Mouse (Mus musculus) liver, postnatal 0 days (tissue): Measurements from ENCODE around the gene Tmem240. TPM values are rescaled to one million over a fixed set of nuclear protein-coding genes. Genes with fewer than 3 reads are reported as not detected.

ENCODE experiments used
- ATAC-seq: fragments of 200-750 bp; cut with Nextera tagmentation; 2 replicates; pipeline ENCODE4 v1.8.0; 2017; ENCODE audit warnings: mild to moderate bottlenecking, moderate library complexity
- DNase-seq: peaks from one replicate; pipeline ENCODE4 v3.0.0-alpha.2; 2016
- H3K27ac ChIP-seq: fragments of 300-500 bp; sonication (generic); 2 replicates; pipeline ENCODE4 v1.5.1; 2014; ENCODE audit warnings: antibody characterized with exemption, moderate library complexity, mild to moderate bottlenecking, low read depth
- H3K27me3 ChIP-seq: fragments of 300-500 bp; sonication (generic); 2 replicates; pipeline ENCODE4 v1.6.1; 2014; ENCODE audit warnings: low read length, control low read depth, mixed read lengths; ENCODE audit not compliant: insufficient read depth
- H3K36me3 ChIP-seq: fragments of 300-500 bp; sonication (generic); replicated peaks from 2 replicates; pipeline ENCODE4 v1.6.1; 2014; ENCODE audit warnings: mild to moderate bottlenecking, control low read depth, low read length, moderate library complexity, mixed read lengths; ENCODE audit not compliant: insufficient read depth
- H3K4me1 ChIP-seq: fragments of 300-500 bp; sonication (generic); 2 replicates; pipeline ENCODE4 v1.6.1; 2014; ENCODE audit warnings: antibody characterized with exemption, mild to moderate bottlenecking, control low read depth; ENCODE audit not compliant: insufficient read depth
- H3K4me2 ChIP-seq: fragments of 300-500 bp; sonication (generic); 2 replicates; pipeline ENCODE4 v1.6.1; 2014; ENCODE audit warnings: low read depth, mild to moderate bottlenecking, low read length, moderate library complexity, mixed read lengths
- H3K4me3 ChIP-seq: fragments of 300-500 bp; sonication (generic); 2 replicates; pipeline ENCODE4 v1.5.1; 2014; ENCODE audit warnings: low read depth, low read length
- H3K9ac ChIP-seq: fragments of 300-500 bp; sonication (generic); replicated peaks from 2 replicates; pipeline ENCODE4 v1.6.1; 2014; ENCODE audit warnings: mild to moderate bottlenecking, moderate library complexity
- H3K9me3 ChIP-seq: fragments of 300-500 bp; sonication (generic); 2 replicates; pipeline ENCODE4 v1.6.1; 2016; ENCODE audit warnings: mild to moderate bottlenecking, control low read depth, low read length, mixed read lengths
- CTCF ChIP-seq: sonication (generic); IDR thresholded peaks from 2 replicates; pipeline ENCODE4 v1.5.1; 2016; ENCODE audit warnings: antibody characterized with exemption, low read depth
- EP300 ChIP-seq: IDR thresholded peaks from 2 replicates; pipeline ENCODE4 v1.6.1; 2016; ENCODE audit warnings: antibody characterized with exemption, low read depth, mild to moderate bottlenecking
- WGBS: fragments of 180-500 bp; shearing (Covaris S2); extraction: QIAGEN DNeasy Blood & Tissue Kit; methylation state at CpG from one replicate; pipeline ENCODE4 v1.1.7; 2014; ENCODE audit not compliant: insufficient replicate concordance; 5-methylcytosine and 5-hydroxymethylcytosine counted together
- polyA plus RNA-seq: library from polyadenylated mRNA; unstranded; fragments of >200 nt; fragmentation: Nextera tagmentation; extraction: Ambion mirVana; gene quantifications from 2 replicates; pipeline ENCODE4 v1.2.1, GENCODE M21; 2015

Gene Tmem240
- polyA plus RNA-seq, 1 experiment from 2014 or later, result 0.02 TPM

DNA sequence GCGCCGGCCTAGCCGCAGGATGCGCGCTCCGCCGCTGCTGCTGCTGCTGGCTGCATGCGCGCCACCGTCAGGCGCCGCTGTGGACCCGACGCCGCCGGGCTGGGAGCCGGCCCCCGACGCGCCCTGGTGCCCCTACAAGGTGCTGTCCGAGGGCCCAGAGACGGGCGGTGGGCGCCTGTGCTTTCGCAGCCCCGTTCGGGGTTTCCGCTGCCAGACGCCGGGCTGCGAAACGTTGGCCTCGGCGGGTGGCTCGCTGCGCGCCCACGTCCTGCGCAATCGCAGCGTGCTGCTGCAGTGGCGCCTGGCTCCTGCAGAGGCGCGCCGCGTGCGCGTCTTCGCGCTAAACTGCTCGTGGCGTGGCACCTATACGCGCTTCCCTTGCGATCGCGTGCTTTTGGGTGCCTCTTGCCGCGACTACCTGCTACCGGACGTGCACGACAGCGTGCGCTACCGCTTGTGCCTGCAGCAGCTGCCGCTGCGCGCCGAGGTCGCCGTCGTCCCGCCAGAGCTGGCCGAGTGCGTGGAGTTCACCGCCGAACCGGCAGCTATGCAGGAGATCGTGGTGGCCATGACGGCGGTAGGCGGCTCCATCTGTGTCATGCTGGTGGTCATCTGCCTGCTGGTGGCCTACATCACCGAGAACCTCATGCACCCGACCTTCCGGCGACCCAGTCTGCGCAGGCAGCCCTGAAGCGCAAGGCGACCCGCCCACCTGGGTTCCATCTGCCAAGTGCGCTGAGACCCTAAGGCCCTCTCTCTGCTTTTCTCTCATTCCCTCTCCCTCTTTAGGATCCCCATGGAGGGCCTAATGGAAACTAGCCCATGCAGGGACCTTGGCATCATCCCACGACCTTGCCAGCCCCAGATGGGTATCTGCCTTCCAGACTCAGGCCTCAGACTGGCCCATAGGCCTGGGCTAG is 39.9 kb upstream of the Tmem240 start:
- Histone ChIP-seq H3K4me1 (peaks cover 5% of the 10 kb centered on the region; the same call in 1 of the 2 replicates), H3K27me3 (peaks cover 27% of the 10 kb centered on the region), H3K36me3 (no peaks in the 10 kb centered on the region), H3K4me2 (peak overlapping the region; percentile 78), H3K9ac (peak overlapping the region; percentile 31; the same call in 1 of the 2 replicates), H3K27ac (no peak overlapping the region), H3K9me3 (no peaks in the 10 kb centered on the region), H3K4me3 (peak overlapping the region; percentile 54)
- DNase-seq (peak; percentile 46), ATAC-seq (peak; percentile 47; the same call in 1 of the 2 replicates)
- WGBS, result 2% methylated on average over 82 of the region's 92 CpGs
- no peak for TF ChIP-seq EP300
- peak; percentile 37; the same call in 1 of the 2 replicates for TF ChIP-seq CTCF

DNA sequence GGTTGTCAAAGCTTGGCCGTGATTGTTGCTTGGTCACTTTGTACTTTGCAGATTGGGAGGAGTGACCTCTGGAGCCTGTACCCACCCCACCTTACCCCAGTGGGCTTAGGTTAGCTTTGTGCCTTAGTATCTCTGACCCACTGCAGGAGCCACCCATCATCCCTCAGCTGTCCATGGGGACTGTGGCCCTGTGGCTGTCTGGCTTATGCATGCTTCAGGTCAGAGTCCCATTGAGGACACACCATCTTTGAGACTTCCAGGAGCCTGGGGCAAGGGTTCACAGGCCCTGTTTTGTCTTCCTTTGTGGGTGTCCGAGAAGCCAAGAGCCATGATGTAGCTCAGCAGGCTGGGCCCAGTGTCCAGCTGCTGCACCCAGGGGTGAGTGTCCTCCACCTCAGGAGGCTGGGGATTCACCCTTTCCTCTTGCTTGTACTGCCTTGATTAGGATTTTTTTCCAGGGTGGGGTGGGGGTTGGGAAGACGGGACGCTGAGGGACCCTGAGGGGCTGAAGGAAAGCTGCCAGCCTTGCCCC is 39.0 kb upstream of the Tmem240 start:
- Histone ChIP-seq H3K4me3 (no peak overlapping the region), H3K4me1 (peaks cover 5% of the 10 kb centered on the region; the same call in 1 of the 2 replicates), H3K4me2 (no peak overlapping the region), H3K9ac (no peak overlapping the region), H3K36me3 (no peaks in the 10 kb centered on the region), H3K27ac (no peak overlapping the region), H3K9me3 (no peaks in the 10 kb centered on the region), H3K27me3 (peaks cover 27% of the 10 kb centered on the region)
- WGBS, result 73% methylated on average over 4 of the region's 4 CpGs
- DNase-seq (no peak), ATAC-seq (no peak)
- TF ChIP-seq EP300, result no peak
- TF ChIP-seq CTCF, result no peak

DNA sequence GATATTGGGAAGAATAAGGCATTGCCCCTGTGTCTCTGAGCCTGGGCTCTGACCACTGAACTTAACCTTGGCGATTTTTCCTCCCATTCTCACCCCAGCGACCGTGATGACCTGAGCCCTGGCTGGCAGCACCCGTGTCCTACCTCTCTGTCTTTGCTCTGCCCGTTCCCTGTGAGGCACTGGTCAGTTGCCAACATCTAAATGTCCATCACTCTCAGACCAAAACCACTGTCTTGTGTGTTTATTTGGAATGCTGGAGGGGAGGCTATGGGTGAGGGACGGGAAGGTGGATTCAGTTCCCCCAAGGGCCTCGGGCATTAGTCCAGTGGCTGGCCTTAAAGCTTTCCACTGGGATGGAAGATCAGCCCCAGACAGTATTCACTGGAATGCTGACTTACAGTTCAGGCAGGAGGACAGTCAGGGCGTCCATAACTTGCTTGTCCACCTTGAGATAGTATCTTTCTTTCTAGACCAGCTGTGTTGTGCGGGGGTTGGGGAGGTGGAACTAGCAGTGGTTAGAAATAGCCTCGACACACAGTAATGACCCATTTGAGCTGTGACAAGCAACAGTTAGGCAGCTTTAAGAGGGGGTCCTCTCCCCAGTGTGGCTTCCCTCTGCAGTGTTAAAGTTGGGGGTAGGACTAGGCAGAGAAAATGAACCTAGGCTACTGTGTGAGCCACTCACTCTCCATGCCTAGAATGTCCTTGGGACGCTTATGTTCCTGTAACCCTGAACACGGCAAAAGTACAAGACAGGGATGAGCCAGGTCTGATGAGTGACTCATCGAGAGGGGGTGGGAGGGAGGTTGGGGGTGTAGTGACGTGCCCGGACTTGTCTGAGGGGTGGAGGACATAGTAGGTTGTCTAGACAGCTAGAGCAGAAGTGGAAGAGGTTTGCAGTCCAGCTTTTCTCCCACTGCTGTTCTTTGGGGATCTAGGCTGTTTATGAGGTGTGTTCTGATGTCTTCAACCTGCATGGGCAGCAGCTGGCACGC is 38.0 kb upstream of the Tmem240 start:
- no peak overlapping the region for H3K4me3 ChIP-seq
- no peaks in the 10 kb centered on the region for H3K9me3 ChIP-seq
- peaks cover 5% of the 10 kb centered on the region; the same call in 1 of the 2 replicates for H3K4me1 ChIP-seq
- DNase-seq, result no peak
- WGBS, result 68% methylated on average over 16 of the region's 16 CpGs
- no peak for TF ChIP-seq CTCF
- no peak for TF ChIP-seq EP300
- H3K27me3 ChIP-seq, result peaks cover 27% of the 10 kb centered on the region
- no peaks in the 10 kb centered on the region for H3K36me3 ChIP-seq
- ATAC-seq, result no peak
- H3K4me2 ChIP-seq, result no peak overlapping the region
- H3K9ac ChIP-seq, result no peak overlapping the region
- H3K27ac ChIP-seq, result no peak overlapping the region

DNA sequence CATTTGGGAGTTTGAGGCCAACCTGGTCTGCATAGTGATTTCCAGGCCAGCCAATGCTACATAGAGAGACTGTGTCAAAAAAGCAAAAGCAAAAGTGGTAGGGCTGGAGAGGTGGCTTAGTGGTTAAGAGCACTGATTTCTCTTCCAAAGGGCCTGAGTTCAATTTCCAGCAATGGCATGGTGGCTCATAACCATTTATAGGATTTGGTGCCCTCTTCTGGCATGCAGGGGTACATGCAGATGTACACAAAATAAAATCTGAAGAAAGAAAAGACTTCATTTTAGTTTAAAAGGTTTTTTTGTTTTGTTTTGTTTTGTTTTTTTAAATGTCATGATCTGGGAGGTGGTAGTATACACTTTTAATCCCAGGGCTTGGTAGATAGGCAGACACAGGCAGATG is 34.2 kb upstream of the Tmem240 start:
- no peak for ATAC-seq
- DNase-seq, result no peak
- no peak overlapping the region for H3K4me2 ChIP-seq

DNA sequence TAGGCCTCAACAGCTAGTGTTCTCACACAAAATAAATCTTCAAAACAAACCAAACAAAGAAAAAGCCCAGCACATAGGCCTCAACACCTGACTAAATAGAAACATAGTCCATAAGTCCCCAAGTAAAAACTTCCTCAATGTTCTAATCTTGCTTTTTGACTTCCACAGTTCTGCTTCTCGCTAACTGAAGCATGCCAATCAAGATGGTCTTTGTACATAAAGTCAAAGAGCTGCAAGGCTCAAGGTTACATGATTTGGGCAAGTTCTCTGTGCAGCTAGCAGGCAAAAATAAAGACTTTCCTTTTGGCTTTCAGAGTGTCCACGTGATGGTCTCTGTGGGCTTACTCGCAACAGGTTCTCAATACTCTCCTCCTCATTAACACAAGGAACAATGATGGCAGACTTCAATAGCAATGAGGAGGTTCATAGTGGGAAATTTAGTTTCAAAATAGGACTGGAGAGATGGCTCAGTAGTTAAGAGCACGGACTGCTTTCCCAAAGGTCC is 31.1 kb upstream of the Tmem240 start:
- Histone ChIP-seq H3K9me3 (no peaks in the 10 kb centered on the region), H3K27me3 (no peaks in the 10 kb centered on the region), H3K4me3 (no peak overlapping the region), H3K27ac (peak overlapping the region; percentile 95; the same call in 1 of the 2 replicates), H3K4me2 (no peak overlapping the region), H3K36me3 (no peaks in the 10 kb centered on the region; the same call in 1 of the 2 replicates), H3K9ac (no peak overlapping the region), H3K4me1 (peaks cover 11% of the 10 kb centered on the region; the same call in 1 of the 2 replicates)
- WGBS, result 90% methylated on average over 4 of the region's 4 CpGs
- TF ChIP-seq EP300, result no peak
- TF ChIP-seq CTCF, result no peak
- DNase-seq (no peak), ATAC-seq (no peak)

More for the DNA sequence above, 34.2 kb upstream of the Tmem240 start:
- H3K9ac ChIP-seq, result no peak overlapping the region
- TF ChIP-seq CTCF, result peak; percentile 81
- no peak for TF ChIP-seq EP300
- peaks cover 3% of the 10 kb centered on the region; the same call in 1 of the 2 replicates for H3K4me1 ChIP-seq
- H3K4me3 ChIP-seq, result no peak overlapping the region
- H3K9me3 ChIP-seq, result no peaks in the 10 kb centered on the region
- peaks cover 7% of the 10 kb centered on the region; the same call in 1 of the 2 replicates for H3K27me3 ChIP-seq
- no peaks in the 10 kb centered on the region for H3K36me3 ChIP-seq
- no peak overlapping the region for H3K27ac ChIP-seq
